Mouse (Mus musculus): ENCODE results near the gene 1110051M20Rik.

GRCm38 (mm10) chr2:91383294-91383693 is 61.2 kb downstream of the 1110051M20Rik start:
- no peak for TF ChIP-seq EP300 (IDR thresholded peaks at IDR 0.05; ENCODE audit: insufficient read depth, low read depth, low read length)
- no peak for TF ChIP-seq CTCF (IDR thresholded peaks at IDR 0.05; ENCODE audit: low read depth, low read length)
